Mouse (Mus musculus) cerebellum, postnatal 4 days (tissue): ENCODE measurements at regions not wholly inside any gene's neighbourhood (a gene's known extent, or its start where the extent isn't known, plus 50 kb on each side); places are given as distances from the start of the nearest gene placed in this dataset.

Experiments used
- DNase-seq, 2 experiments: peaks; one replicate each; pipeline ENCODE4 v3.0.0; 2022; ENCODE audit warnings: low spot score in 2 of 2, mixed read lengths in 1 of 2

- no peak for DNase-seq
Measured at GRCm38 (mm10) chr5:15773839-15774238, 59.8 kb upstream of the Speer4c start.

GRCm38 (mm10) chr5:15774567-15774966 lies 60.5 kb upstream of the Speer4c start:
- no peak for DNase-seq

GRCm38 (mm10) chr5:15776106-15776505 lies 62.0 kb upstream of the Speer4c start:
- DNase-seq: no peak

DNA sequence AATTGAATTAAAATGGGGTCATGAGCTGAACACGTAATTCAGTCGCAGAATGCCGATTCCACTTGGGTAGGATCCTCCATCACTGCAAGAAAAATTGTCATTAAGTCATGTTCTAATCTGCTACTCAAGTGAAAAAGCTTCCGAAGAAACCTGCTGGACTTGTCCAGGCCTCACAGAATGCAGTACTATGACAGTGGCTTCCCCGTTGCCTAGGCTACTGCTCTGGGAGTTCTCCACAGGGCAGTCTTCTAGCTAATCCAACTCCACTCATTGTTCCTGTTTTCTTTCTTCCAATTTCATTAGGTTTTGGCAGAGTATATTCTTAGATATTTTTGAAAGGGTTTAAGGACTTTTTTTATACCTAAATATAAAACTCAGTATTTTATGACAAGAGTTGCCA lies 89.5 kb upstream of the Speer4c start:
- DNase-seq: no peak

- no peak for DNase-seq
Measured at GRCm38 (mm10) chr5:15816864-15817263, 102.8 kb upstream of the Speer4c start.

GRCm38 (mm10) chr5:15817366-15817765 lies 103.3 kb upstream of the Speer4c start:
- DNase-seq: no peak

GRCm38 (mm10) chr5:15822989-15823388 lies 108.9 kb upstream of the Speer4c start:
- no peak for DNase-seq

DNA sequence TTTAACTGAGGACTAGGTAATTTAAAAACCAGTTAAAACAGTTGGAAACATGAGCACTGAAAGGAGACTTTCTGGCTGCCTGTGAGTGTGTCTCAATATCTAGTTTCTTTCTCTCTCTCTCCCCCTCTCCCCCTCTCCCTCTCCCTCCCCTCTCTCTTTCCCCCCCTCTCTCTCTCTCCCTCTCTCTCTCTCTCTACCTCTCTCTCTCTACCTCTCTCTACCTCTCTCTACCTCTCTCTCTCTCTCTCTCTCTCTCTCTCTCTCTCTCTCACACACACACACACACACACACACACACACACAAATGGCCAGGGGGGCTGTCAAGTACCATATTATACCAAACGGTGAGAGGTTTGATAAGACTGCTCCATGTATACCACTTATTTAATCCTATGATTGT lies 103.0 kb upstream of the Cacna2d1 start:
- DNase-seq: no peak

- no peak for DNase-seq
Measured at GRCm38 (mm10) chr5:15832338-15832737, 102.2 kb upstream of the Cacna2d1 start.

GRCm38 (mm10) chr5:15838108-15838972 lies 96.2 kb upstream of the Cacna2d1 start:
- DNase-seq: peak; percentile 34 to 75

GRCm38 (mm10) chr5:15846790-15847189 lies 87.7 kb upstream of the Cacna2d1 start:
- DNase-seq: no peak

DNA sequence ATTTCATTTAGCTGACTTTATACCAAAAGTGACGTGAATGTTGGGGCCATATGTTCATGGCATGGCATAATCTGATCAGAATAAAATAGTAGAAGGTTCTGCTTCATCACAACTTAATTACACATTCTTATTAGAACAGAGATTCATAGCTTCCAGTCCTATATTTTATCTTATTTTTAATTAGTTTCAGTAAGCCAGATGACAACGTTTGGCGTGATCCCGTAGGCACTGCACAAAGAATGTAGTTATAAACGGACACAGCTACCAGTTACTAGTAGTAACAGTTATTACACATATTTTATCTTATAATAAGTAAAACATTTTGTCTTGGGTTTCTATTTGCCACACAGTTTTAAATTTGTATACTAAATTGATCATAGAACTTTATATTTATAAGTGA lies 85.0 kb upstream of the Cacna2d1 start:
- no peak for DNase-seq

DNA sequence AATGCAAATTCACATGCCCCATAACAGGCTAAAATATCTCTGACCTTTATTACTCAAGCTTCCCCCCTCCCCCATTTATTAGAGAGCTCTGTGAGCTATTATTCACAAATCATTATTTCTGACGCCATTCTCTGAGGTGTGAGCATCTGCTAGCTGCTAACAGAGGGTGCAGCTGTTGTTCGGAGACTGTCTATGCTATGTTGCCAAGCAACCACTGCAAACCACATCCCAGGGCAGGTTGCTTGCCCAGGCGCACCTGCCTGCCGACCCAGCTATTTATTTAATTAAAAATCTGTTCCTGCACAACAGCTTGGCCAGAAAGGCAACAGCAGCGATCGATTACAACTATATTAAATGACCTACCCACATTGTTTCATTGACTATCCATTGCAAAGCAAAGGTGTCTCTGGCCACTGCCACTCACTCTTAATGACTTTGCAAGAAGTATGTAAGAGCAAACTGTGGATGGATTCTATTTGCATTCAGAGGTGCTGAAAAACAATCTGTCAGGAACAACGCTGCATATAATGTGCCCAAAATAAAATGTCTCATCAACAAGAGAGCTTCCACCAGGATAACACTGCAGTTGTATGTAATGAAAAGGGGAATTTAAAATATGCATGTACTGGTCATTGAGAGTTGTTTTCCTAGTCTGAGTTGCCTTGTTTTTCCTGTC lies 84.2 kb upstream of the Cacna2d1 start:
- DNase-seq: no peak

DNA sequence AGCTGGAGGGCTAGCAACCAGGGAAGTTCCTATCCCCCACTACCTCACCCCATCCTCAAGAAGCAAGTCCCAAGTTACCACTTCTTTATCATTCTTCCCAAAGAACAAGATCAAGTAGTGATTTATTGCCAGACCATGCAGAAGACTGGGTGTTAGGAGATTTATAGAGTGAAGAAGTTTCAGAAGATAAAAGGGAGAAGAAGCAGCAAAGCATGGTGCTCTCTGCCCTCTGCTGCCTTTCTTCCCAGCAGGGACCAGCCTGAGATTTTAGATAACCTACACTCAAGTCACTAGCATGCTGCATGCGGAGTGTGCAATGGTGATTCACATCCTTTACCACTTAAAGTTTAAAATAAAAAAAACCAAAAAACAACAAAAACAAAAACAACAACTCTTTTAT lies 79.7 kb upstream of the Cacna2d1 start:
- DNase-seq: no peak

DNA sequence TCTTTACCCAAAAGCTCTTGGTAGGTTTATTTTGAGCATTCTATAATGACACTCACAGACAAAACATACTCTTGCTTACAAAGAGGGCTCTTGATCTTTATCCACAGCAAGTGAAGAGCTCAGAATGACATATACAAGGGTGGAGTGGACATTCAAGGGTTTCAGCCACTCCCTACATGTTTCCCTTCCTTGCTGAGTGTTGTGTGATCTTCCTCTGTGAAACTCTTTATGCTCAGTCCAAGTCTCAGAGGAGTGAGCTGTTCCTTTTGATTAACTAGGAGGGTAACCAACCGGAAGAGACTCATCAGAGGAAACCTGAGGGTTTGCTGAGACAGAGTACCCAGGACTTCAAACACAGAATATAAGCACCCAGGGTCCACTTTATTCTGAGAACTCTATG lies 77.5 kb upstream of the Cacna2d1 start:
- no peak for DNase-seq

DNA sequence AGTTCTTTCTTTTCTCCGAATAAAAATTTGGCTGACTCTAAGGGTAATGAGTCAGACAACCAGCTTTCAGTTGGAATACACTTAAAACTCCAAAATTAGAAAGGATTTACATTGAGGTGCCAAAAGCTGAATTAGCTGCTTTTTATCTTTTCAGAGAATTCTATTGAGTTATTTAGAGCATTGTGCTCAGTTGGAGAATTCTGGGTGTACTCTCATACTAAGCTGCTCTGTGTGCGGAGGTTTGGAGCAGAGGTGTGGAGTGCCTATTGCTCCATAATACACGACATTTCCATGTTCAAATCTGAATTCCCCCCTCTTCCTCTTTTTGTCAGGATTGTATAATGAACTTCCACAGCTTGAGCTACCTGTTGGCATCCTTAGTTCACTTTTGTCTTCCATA lies 60.4 kb upstream of the Cacna2d1 start:
- DNase-seq: no peak

GRCm38 (mm10) chr5:15883004-15883403 lies 51.5 kb upstream of the Cacna2d1 start:
- peak in 1 of 2 experiments; percentile 3 for DNase-seq
